Mouse (Mus musculus): ENCODE results near the gene Gm10719. TPM values are rescaled to one million over a fixed set of nuclear protein-coding genes. Genes with fewer than 3 reads are reported as not detected.
A peak's percentile ranks its signal among the peaks of the same experiment; 100 is the strongest.
"Not testable (repeated sequence)": the region's sequence is repeated elsewhere in the genome, so short reads cannot be mapped to it uniquely, and the experiment has no call there.

Gm10719 gene
- total RNA-seq (2021), result under 1 TPM in 1 of 2 experiments, not detected in 1; 0.54 TPM
- long read RNA-seq, experiment 1, result 0 reads
- long read RNA-seq, experiment 2, result 0 reads

DNA sequence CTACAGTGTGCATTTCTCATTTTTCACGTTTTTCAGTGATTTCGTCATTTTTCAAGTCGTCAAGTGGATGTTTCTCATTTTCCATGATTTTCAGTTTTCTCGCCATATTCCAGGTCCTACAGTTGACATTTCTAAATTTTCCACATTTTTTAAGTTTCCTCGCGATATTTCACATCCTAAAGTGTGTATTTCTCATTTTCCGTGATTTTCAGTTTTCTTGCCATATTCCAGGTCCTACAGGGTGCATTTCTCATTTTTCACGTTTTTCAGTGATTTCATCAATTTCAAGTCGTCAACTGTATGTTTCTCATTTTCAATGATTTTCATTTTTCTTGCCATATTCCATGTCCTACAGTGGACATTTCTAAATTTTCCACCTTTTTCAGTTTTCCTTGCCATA lies at the start of gene Gm10719:
Gm10719 (plus strand) TSS at position 301 of the 400 bp plus-strand sequence.
- not testable (repeated sequence) for DNase-seq (ENCODE audit: low spot score in 2 of 2)

- peak in 1 of 2 experiments; percentile 8 for DNase-seq (ENCODE audit: low spot score in 2 of 2)
Observed at GRCm38 (mm10) chr9:3000445-3000972, 16.7 kb upstream of the Gm10719 start, which contains the start of gene Gm10722. Gene Gm10722 (plus strand): TSS chr9:3000922.

DNA sequence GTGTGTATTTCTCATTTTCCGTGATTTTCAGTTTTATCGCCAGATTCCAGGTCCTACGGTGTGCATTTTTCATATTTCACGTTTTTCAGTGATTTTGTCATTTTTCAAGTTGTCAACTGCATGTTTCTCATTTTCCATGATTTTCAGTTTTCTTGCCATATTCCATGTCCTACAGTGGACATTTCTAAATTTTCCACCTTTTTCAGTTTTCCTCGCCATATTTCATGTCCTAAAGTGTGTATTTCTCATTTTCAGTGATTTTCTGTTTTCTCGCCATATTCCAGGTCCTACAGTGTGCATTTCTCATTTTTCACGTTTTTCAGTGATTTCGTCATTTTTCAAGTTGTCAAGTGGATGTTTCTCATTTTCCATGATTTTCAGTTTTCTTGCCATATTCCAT lies 16.2 kb upstream of the Gm10719 start:
- peak; percentile 1 to 6 for DNase-seq (ENCODE audit: low spot score in 2 of 2)

- peak; percentile 100 for DNase-seq (ENCODE audit: low spot score in 2 of 2)
Observed at GRCm38 (mm10) chr9:3001948-3002659, 15.1 kb upstream of the Gm10719 start.

DNA sequence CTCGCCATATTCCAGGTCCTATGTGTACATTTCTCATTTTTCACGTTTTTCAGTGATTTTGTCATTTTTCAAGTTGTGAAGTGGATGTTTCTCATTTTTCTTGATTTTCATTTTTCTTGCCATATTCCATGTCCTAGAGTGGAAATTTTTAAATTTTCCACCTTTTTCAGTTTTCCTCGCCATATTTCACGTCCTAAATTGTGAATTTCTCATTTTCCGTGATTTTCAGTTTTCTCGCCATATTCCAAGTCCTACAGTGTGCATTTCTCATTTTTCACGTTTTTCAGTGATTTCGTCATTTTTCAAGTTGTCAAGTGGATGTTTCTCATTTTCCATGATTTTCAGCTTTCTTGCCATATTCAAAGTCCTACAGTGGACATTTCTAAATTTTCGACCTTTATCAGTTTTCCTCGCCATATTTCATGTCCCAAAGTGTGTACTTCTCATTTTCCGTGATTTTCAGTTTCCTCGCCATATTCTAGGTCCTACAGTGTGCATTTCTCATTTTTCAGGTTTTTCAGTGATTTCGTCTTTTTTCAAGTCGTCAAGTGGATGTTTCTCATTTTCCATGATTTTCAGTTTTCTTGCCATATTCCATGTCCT lies 14.3 kb upstream of the Gm10719 start, which contains the start of gene Gm11168:
Gm11168 (plus strand) TSS at position 553 of the 603 bp plus-strand sequence.
- DNase-seq (ENCODE audit: low spot score in 2 of 2), result not testable (repeated sequence)

DNA sequence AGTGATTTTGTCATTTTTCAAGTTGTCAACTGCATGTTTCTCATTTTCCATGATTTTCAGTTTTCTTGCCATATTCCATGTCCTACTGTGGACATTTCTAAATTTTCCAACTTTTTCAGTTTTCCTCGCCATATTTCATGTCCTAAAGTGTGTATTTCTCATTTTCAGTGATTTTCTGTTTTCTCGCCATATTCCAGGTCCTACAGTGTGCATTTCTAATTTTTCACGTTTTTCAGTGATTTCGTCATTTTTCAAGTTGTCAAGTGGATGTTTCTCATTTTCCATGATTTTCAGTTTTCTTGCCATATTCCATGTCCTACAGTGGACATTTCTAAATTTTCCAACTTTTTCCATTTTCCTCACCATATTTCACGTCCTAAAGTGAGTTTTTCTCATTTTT lies 11.0 kb upstream of the Gm10719 start:
- DNase-seq (ENCODE audit: low spot score in 2 of 2), result not testable (repeated sequence)

GRCm38 (mm10) chr9:3006636-3007035 lies 10.6 kb upstream of the Gm10719 start:
- DNase-seq (ENCODE audit: low spot score in 2 of 2), result peak; percentile 80 to 95

DNA sequence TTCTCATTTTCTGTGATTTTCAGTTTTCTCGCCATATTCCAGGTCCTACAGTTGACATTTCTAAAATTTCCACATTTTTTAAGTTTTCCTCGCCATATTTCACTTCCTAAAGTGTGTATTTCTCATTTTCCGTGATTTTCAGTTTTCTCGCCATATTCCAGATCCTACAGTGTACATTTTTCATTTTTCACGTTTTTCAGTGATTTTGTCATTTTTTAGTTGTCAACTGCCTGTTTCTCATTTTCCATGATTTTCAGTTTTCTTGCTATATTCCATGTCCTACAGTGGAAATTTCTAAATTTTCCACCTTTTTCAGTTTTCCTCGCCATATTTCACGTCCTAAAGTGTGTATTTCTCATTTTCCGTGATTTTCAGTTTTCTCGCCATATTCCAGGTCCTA lies 9.9 kb upstream of the Gm10719 start:
- DNase-seq (ENCODE audit: low spot score in 2 of 2), result not testable (repeated sequence)

GRCm38 (mm10) chr9:3009331-3009730 lies 7.9 kb upstream of the Gm10719 start:
- not testable (repeated sequence) for DNase-seq (ENCODE audit: low spot score in 2 of 2)

- not testable (repeated sequence) for DNase-seq (ENCODE audit: low spot score in 2 of 2)
Observed at GRCm38 (mm10) chr9:3012054-3012621, 5.1 kb upstream of the Gm10719 start.

DNA sequence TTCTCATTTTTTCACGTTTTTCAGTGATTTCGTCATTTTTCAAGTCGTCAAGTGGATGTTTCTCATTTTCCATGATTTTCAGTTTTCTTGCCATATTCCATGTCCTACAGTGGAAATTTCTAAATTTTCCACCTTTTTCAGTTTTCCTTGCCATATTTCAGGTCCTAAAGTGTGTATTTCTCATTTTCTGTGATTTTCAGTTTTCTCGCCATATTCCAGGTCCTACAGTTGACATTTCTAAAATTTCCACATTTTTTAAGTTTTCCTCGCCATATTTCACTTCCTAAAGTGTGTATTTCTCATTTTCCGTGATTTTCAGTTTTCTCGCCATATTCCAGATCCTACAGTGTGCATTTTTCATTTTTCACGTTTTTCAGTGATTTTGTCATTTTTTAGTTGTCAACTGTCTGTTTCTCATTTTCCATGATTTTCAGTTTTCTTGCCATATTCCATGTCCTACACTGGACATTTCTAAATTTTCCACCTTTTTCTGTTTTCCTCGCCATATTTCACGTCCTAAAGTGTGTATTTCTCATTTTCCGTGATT lies 4.4 kb upstream of the Gm10719 start, which contains the start of gene Gm10721:
Gm10721 (plus strand) TSS at position 408 of the 547 bp plus-strand sequence.
- not testable (repeated sequence) for DNase-seq (ENCODE audit: low spot score in 2 of 2)

DNA sequence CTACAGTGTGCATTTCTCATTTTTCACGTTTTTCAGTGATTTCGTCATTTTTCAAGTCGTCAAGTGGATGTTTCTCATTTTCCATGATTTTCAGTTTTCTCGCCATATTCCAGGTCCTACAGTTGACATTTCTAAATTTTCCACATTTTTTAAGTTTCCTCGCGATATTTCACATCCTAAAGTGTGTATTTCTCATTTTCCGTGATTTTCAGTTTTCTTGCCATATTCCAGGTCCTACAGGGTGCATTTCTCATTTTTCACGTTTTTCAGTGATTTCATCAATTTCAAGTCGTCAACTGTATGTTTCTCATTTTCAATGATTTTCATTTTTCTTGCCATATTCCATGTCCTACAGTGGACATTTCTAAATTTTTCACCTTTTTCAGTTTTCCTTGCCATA lies 1.9 kb upstream of the Gm10719 start, which contains the start of gene Gm10720:
Gm10720 (plus strand) TSS at position 301 of the 400 bp plus-strand sequence.
- DNase-seq (ENCODE audit: low spot score in 2 of 2), result not testable (repeated sequence)

- not testable (repeated sequence) for DNase-seq (ENCODE audit: low spot score in 2 of 2)
Observed at GRCm38 (mm10) chr9:3015896-3016295, 1.3 kb upstream of the Gm10719 start.

- peak; percentile 1 to 80 for DNase-seq (ENCODE audit: low spot score in 2 of 2)
Observed at GRCm38 (mm10) chr9:3018944-3019343, 1.7 kb downstream of the Gm10719 start.

DNA sequence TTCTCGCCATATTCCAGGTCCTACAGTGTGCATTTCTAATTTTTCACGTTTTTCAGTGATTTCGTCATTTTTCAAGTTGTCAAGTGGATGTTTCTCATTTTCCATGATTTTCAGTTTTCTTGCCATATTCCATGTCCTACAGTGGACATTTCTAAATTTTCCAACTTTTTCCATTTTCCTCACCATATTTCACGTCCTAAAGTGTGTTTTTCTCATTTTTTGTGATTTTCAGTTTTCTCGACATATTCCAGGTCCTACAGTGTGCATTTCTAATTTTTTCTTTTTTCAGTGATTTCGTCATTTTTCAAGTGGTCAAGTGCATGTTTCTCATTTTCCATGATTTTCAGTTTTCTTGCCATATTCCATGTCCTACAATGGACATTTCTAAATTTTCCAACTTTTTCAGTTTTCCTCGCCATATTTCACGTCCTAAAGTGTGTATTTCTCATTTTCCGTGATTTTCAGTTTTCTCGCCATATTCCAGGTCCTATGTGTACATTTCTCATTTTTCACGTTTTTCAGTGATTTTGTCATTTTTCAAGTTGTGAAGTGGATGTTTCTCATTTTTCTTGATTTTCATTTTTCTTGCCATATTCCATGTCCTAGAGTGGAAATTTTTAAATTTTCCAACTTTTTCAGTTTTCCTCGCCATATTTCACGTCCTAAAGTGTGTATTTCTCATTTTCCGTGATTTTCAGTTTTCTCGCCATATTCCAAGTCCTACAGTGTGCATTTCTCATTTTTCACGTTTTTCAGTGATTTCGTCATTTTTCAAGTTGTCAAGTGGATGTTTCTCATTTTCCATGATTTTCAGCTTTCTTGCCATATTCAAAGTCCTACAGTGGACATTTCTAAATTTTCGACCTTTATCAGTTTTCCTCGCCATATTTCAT lies 2.9 kb downstream of the Gm10719 start:
- DNase-seq (ENCODE audit: low spot score in 2 of 2), result peak; percentile 39 to 71

DNA sequence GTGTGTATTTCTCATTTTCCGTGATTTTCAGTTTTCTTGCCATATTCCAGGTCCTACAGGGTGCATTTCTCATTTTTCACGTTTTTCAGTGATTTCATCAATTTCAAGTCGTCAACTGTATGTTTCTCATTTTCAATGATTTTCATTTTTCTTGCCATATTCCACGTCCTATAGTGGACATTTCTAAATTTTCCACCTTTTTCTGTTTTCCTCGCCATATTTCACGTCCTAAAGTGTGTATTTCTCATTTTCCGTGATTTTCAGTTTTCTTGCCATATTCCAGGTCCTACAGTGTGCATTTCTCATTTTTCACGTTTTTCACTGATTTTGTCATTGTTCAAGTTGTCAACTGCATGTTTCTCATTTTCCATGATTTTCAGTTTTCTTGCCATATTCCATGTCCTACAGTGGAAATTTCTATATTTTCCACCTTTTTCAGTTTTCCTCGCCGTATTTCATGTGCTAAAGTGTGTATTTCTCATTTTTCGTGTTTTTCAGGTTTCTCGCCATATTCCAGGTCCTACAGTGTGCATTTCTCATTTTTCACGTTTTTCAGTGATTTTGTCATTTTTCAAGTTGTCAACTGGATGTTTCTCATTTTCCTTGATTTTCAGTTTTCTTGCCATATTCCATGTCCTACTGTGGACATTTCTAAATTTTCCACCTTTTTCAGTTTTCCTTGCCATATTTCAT lies 5.3 kb downstream of the Gm10719 start:
- DNase-seq (ENCODE audit: low spot score in 2 of 2), result peak; percentile 63 to 69

- DNase-seq (ENCODE audit: low spot score in 2 of 2), result peak in 1 of 2 experiments; percentile 2
Observed at GRCm38 (mm10) chr9:3023312-3023984, 6.2 kb downstream of the Gm10719 start, which contains the start of gene Gm10718. Gene Gm10718 (plus strand): TSS chr9:3023547.

DNA sequence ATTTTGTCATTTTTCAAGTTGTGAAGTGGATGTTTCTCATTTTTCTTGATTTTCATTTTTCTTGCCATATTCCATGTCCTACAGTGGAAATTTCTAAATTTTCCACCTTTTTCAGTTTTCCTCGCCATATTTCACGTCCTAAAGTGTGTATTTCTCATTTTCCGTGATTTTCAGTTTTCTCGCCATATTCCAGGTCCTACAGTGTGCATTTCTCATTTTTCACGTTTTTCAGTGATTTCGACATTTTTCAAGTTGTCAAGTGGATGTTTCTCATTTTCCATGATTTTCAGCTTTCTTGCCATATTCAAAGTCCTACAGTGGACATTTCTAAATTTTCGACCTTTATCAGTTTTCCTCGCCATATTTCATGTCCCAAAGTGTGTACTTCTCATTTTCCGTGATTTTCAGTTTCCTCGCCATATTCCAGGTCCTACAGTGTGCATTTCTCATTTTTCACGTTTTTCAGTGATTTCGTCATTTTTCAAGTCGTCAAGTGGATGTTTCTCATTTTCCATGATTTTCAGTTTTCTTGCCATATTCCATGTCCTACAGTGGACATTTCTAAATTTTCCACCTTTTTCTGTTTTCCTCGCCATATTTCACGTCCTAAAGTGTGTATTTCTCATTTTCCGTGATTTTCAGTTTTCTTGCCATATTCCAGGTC lies 6.9 kb downstream of the Gm10719 start:
- DNase-seq (ENCODE audit: low spot score in 2 of 2), result peak; percentile 61 to 78
